Mouse (Mus musculus): ENCODE measurements at regions not wholly inside any gene's neighbourhood (a gene's known extent, or its start where the extent isn't known, plus 50 kb on each side); places are given as distances from the start of the nearest gene placed in this dataset.
"Not testable (repeated sequence)": the region's sequence is repeated elsewhere in the genome, so short reads cannot be mapped to it uniquely, and the experiment has no call there.

DNA sequence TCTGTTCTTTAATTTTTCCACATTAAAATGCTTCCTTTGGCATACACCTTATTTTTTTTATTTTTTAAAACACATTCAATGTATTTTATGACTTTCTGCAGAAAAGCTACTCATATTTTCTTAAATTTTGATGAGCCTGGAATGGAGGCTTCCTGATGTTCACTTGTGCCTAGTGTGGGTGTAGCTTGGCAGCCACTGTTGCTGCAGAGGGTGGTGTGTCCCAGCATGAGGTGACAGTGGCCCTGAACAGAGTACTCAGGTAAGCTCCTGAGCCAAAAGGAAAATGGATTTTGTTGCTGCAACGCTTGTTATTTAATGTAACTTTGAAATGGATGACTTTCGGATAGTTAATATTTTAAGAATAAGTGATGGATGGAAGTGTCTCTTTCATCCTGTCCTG lies 170.6 kb downstream of the Eipr1 start:
- no peak for DNase-seq (ENCODE audit: low read depth)

DNA sequence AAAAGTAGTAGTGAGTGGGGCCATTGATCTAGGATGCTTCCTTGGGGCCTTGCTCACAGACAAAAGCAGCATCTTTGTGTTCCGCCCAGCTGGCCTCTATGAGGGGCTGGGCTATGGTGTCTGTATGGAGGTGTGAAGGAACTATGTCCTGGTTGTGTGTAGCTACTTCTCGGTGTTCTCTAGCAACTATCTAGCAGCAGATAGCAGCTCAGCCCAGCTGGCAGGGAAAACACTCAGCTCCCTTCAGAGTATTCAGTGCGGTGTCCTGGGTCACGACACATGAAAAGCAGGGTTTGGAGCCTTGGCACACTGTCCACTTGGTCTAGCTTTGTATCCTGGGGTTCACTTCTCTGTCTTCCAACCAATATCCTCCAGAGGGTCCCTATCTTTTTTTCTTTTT lies 173.6 kb downstream of the Eipr1 start:
- DNase-seq (ENCODE audit: low read depth), result no peak

DNA sequence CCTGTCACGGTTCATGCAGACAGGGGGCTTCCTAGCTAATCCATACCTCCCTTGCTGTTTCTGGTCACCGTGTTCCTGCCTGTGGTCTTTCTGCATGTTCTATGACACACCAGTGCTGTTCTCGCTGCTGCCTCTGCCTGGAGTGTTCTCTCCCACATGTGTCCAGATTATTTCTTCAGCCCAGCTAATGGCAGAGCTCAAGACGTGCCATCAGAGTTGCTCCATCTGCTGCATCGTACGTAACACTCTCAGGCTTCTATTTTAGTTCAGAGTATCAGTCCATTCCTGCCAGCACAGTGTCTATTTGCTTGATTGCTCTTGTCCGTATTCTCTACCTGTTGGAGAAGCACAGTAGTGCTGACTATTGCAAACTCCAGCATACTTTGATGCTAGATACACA lies 188.3 kb downstream of the Eipr1 start:
- no peak for DNase-seq (ENCODE audit: low read depth)

DNA sequence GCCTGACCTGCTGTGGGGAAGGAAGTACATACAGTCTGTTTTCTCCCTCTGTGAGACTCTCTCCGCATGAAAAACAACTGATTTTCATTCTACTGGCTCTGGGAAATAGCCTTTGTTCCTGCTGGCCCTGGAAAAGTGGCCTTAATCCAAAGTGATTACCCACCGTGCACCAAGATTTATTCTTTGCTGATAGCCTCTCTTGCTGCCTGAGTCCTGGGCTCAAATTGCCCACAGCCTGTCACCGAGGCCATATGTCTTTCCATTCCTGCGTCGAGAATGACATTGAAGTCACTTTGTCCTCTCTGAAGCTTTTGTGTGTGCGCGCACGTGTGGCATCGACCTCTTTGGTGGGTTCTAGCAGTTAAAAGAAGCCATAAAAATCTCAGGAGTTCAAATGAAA lies 197.3 kb downstream of the Eipr1 start:
- DNase-seq (ENCODE audit: low read depth), result no peak

DNA sequence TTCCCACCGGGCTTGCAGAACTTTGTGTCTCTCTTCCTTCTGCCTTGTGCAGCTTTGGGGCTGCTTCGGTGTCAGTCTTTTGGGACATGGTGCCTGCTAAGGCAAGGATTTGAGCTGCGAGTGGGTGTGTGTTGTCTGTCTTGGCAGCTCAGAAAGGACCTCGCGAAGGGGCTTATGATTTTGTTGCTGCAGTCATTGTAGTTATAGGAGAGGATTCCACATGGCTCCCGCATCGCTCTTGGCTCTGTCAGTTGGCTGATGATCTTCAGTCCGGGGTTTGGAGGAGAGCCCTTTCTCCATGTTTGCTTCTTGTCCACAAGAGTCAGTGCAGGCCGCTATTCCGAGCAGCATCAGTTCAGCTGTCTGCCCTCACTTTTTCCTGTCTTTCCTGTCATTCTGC lies 197.7 kb downstream of the Eipr1 start:
- DNase-seq (ENCODE audit: low read depth), result no peak

DNA sequence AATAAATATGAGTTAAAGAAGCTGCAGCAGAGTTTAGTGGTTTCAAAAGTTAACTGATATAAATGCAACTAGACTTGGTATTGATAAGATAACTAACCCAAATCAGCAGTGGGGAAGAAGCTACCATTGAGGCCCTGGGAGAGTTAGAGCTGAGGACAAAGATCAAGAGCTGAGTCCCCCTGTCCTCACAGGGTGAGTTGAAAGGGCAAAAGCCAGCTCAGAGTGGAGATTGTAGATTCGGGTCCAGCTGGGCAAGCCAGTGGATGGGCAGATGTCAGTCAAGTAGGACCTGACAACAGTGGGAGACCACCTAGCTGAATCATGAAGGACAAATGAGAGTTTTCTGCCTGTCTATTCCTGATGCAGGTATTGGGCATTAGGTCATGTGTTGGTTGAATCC lies 205.6 kb downstream of the Eipr1 start:
- DNase-seq (ENCODE audit: low read depth), result no peak

DNA sequence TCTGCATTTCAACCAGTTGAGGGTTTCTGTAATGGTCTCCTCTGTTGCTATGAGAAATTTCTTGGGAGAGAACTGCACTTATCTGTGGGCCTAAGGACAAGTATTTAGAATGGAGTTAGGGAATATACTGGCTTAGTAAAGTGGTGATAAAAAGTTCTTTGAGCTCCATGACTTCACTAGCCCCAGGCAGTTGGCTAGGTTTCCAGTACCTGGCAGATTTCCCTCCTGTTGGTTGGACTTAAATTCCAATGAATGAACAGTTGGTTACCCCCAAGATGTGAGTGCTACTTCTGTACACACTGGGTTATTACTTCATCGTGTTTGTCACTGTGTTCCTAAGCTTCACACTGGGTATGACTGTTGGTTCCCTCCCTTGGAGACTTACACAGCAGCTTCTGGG lies 207.1 kb downstream of the Eipr1 start:
- no peak for DNase-seq (ENCODE audit: low read depth)

DNA sequence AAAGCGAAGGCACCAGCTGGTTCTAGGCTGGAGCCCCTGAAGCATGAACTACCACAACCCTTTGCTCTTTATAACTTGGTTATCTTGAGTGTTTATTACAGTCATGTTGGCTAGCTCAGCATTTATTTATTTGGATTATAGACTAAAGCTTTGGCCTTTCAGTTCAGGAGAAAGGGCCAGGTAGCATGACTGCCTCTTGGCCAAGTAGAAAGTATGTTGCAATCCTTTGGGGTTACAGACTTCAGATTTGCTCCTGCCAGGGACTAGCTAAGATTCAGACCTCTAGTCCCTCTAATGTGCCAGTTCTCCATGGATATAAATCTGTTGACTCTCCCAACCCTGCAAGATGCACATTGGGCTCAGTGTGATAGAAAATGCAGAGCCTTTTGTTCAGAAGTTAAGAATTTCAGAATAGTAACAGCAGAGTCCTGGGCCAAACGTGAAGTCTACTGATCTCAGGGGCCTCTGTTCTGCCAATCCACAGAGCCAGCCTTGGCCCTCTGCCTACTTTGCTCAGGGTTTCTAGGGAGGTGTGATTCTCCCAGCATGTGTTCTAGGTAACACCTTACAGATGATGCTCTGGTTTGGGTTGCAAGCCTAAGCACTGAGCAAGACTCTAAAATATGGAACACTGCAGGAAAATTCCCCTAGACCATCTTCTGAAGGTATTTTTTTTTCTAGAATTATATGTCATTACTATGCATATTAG lies 218.2 kb downstream of the Eipr1 start:
- DNase-seq (ENCODE audit: low read depth), result no peak

DNA sequence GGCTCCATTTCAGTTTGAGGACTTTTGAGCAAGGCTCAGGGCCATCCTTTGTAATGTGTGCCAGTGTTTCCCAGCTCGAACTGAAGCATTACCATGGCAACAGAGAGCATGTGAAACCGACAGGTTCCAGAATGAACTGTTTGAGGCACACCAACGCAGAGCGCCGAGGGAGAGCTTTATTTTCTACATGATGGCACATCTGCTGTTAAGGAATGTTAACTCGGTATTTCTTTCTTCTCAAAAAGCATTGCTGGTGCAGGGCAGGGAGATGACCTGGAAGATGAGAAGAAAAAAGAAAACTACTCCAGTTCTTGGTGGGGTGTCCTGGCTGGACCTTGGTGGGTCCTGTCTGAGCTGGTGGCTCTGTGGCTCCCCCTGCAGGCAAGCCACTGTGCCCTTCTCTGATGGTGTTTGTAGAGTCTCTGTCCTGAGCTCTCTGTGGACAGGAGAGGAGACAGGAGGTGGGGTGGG lies 223.0 kb downstream of the Eipr1 start:
- DNase-seq (ENCODE audit: low read depth), result no peak

DNA sequence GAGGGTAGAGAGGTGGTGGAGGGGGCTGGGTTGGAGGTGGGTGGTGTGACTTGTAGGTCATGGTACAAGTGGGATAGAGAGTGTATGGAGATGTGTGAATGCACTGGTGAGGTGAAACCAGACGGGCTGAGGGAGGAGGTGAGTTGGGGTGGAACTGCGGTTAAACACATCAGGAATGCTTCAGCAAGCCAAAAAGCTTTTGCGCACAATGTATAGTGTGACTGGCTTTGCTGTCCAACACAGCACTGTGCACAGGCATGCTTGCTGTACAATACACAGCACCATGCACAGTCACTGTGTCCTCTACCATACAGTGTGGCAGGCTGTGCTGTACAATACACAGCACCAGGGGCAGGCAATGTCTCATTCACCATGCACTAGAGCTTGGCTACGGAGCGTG lies 223.6 kb downstream of the Eipr1 start:
- no peak for DNase-seq (ENCODE audit: low read depth)

DNA sequence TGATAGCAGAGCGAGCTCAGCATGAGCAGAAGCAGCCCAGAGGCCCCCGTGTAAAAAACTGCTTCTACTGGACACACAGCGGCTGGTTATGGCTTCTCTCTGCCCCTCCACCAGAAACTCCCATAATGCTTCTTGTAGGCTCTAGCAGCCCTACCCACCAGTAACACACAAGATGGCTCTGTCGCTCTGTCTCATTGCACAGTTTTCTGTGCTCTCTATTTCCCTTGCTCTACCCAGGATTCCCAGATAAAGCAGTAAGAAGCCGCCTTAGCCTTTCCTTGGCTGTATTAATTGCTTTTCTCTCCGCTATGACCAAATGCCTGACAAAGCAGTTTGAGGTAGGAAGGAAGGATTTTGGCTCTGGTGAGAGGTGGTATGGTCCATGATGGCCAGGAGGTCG lies 228.1 kb downstream of the Eipr1 start:
- DNase-seq (ENCODE audit: low read depth), result no peak

DNA sequence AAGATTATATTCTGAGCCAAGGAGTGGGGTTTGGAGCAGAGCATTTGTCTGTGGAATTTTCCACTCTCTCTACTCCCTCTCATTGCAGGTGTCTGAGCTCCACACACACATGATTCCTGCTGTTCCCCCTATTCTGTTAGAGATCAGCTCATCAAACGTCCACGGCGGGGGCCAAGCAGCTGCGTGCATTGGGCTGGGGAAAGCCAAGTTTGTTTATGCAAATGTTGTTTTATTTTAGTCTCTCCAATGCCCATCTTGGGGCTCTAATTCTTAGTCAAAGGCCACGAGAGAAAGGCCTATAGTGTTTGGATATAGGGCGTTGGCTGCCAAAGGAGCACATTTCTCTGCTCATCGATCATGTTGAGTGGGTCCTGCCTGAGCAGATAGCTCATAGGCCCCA lies 234.6 kb downstream of the Eipr1 start:
- DNase-seq (ENCODE audit: low read depth), result no peak

DNA sequence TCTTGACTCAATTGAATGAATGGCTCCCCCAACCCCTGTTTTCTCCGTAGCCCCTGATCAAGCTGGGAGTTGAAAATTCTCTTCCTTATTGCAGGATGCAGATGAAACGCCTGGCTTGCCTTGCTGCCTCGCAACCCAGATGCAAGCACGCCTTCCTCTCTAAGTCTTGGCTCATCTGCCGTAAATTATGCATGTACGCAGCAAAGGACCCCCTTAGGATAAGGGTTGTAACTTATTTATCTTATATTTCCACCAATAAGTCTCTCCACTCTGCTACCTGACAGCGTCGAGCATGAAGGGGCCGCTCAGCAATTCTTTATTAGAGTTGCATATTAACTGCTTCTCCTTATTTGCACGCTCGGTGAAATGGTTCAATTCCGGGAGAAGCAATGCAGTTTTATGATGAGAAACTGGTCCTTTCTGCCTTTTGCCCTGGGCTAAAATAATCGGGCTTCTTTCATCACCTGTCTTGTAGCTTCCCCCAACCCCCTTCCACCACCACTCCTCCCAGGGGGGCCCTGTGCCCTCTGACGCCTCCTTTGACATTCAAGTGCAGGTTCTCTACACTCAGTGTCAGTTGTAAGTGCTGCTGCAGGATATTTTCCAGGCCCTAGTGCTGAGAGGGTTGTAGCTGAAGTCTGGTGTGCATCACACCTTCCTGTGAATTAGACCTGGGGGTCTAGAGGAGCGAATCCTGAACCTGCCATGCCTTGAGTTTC lies 246.0 kb downstream of the Eipr1 start:
- DNase-seq (ENCODE audit: low read depth), result no peak

DNA sequence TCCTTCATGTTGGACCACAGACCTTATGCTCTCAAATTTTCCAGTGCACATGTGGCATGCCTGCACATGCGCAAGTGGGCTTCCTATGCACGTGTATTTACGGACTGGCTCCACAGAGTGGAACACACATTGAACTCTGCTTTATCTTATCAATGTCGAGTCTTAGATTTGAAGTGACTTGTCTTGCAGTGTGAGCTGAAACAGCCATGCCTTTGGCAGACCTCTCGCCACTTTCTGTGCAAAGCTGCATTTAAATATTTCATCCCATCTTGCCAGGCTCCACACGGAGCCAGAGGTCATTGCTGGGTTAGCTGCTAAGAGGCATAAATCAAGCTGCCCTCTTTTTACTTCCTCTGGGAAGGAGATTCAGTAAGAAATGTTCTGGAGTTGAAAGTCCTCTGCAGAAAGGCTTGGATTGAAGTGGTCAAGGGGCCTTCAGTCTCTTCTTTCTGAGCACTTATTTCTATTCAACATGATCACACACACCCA lies 248.4 kb downstream of the Eipr1 start:
- no peak for DNase-seq (ENCODE audit: low read depth)

DNA sequence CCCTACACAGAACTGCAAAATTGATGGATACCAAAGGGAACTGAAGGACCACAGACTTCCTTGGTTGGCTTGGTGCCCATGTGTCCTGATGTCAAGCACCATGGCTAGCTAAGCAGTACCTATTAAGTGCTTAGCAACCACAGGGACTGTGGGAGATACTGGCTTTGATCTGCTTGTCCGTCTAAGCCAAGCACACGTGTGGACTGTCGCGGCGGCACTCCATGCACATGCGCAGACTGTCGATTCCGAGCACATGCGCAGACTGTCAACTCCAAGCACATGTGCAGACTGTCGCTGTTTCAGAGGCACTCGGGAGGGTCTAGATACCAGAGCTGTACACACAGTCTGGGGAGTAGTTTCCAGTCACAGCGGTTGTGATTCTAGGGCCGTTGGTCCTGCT lies 252.9 kb downstream of the Eipr1 start:
- DNase-seq (ENCODE audit: low read depth), result no peak

DNA sequence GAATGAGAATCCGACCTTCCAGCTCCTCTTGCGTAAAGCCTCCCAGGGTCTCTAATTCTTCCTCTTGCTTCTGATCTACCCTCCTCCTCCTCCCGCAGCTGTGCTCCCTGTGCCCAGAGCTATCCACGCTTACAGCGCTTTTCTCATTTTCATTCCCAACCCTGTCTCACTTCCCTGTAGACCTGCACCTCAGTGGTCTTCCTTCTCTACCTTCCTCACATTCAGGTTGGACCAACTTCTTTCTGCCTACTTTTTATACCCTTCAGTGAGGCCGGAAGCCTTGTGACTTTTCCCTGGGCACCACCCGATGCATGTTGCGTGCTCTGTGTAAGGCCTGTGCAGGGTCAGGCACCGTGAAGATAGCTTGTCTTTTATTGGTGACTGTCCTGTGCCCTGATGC lies 263.0 kb downstream of the Eipr1 start:
- no peak for DNase-seq (ENCODE audit: low read depth)

DNA sequence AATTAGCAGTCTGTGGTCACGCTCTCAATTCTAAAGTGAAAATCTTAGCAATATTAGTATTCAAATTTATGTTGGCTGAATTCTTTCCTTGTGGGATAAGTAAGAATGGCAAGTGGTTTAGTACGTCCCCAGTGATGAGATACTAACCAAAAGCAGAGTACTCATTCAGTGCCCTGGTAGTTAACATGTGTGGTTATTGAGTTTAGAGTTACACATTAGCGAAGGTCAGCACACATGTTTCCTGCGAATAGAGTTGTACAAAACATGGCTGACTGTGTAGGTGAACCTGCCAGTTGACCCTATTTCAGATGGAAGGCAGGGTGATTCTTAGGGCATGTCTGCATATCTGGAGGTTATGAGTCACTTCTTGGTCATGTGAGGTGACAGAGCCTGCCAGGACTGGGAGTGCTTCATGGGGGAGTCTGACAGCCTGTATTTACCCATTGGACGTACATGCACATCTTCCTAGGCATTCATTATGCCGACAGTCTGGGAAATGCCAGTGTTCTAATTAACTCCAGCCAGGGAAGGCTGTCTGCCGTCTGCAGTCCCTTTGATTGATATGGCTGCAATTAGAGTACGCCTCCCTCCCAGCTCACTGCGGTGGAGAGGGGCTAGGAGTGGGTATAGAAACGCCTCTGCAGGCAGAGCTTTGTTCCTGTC lies 263.7 kb downstream of the Eipr1 start:
- no peak for DNase-seq (ENCODE audit: low read depth)

DNA sequence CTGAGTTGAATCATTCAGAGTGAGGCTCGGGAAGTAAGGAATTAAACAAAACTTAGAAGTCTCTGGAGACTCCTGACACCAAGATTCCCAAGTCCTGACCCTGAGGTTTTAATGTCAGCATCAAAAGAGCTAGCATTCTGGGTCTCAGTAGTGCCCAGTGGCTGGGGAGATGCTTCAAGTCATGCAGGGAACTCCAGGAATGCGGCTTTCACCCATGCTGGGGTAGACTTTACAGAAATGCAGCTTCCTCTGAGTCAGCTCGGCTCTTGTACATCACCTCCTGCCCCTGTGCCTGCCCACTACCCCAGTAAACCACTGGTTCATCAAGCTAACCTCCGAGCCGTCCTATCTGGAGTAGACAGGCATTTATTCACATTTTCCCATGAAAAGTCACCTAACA lies 269.5 kb downstream of the Eipr1 start:
- no peak for DNase-seq (ENCODE audit: low read depth)

DNA sequence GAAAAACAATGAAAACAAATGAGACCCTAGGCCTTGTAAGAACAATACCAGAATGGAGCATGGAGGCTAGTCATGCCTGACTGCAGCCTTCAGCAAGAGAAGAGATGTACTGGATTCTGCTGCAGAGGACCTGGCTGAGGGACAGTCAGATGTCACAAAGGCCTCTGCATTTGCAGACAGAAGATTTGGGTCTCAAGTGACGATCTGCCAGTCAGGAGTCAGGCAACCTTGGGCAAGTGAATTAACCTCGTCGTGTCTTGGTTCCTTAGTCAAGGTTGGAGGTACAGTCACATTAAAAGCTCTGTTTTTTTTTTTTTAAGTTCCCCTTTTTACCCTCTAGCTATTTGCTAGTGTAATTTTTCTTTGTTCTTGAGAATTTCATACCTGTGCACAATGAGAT lies 276.6 kb downstream of the Eipr1 start:
- DNase-seq (ENCODE audit: low read depth), result no peak

DNA sequence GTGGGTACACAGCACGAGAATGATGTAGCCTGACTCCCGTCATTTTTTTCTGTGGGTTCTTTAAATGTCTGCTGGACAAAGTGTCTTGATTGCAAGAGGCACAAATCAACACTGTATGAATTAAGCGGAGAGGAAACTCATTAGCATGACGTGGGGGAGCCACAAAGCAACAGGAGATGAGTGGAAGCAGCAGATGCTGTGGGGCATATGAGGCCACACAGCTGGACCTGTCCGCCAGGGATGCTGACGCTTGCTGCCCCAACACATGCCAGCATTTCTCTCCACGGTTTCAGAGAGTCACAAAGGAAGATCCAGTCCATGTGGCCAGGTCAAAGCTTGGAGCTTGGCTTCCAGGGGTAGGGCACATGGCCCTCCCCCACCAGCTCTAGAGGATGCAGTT lies 277.9 kb downstream of the Eipr1 start:
- DNase-seq (ENCODE audit: low read depth), result no peak

DNA sequence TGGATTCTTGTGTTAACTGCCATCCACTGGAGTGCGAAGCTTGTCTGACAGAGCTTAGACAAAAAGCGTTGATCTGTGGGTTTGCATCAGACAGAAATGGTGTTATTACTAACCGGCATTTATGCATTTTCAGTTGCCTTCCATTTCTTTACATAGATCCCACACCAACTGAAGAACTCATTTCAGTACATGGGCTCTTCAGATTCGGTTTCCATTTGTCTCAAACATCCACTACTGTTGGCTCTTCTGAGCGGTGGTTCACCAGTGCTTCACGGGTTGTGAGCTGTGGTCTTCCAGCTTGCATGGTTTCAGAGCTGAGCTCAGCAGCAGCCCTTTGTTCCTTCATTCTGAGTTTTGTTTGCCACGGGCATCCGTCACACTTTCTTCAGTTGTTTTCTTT lies 294.4 kb downstream of the Eipr1 start:
- DNase-seq (ENCODE audit: low read depth), result no peak

DNA sequence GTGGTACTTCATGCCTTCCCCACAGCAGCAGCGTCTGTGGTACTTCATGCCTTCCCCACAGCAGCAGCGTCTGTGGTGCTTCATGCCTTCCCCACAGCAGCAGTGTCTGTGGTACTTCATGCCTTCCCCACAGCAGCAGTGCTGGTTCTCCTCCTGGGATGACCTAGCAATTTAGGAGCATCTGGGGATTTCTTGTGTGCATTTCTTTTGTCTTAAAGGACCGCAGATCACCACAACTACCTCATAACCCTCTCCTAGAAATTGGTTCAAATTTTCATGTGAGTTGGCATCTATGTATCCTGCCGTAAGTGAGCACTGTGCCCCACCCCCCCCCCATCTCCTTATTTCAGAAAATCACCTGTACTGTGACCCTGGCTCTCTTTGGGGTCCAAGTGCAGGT lies 297.0 kb downstream of the Eipr1 start:
- not testable (repeated sequence) for DNase-seq (ENCODE audit: low read depth)

DNA sequence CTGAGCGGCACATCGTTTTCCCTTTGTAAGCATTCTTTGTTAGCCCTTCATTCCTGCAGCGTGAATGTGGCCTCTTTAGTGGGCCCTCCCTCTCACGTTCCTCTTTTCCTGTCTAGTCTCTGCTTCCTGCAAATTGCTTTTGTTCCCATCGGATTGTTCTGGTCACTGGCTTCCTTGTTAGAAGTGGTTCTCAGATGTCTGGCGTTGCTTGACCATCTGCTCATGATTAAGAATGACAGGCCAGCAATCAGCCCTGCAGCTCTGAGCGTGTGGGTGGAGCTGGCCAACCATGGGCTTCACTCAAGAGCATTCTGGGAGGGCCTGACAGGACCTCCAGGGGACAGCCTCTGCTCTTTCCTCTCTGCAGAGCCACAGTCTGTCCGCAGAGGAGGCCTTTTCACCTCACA lies 297.5 kb downstream of the Eipr1 start:
- no peak for DNase-seq (ENCODE audit: low read depth)
